Mouse (Mus musculus) right cerebral cortex, postnatal 25 days (tissue): ENCODE results near the gene Ncoa1.
"Not testable (repeated sequence)": the region's sequence is repeated elsewhere in the genome, so short reads cannot be mapped to it uniquely, and the experiment has no call there.

Experiments used
- DNase-seq: peaks from one replicate; pipeline ENCODE4 v3.0.0; 2022

Gene Ncoa1

GRCm38 (mm10) chr12:4299300-4299699, 177.7 kb downstream of the Ncoa1 start:
- DNase-seq: no peak

- DNase-seq: no peak
Observed at GRCm38 (mm10) chr12:4298626-4299025, 178.4 kb downstream of the Ncoa1 start.

- no peak for DNase-seq
Observed at GRCm38 (mm10) chr12:4295881-4296280, 181.1 kb downstream of the Ncoa1 start.

- no peak for DNase-seq
Observed at GRCm38 (mm10) chr12:4295281-4295680, 181.7 kb downstream of the Ncoa1 start.

- DNase-seq: no peak
Observed at GRCm38 (mm10) chr12:4293813-4294212, 183.2 kb downstream of the Ncoa1 start.

- no peak for DNase-seq
Observed at GRCm38 (mm10) chr12:4285186-4285585, 191.8 kb downstream of the Ncoa1 start.

GRCm38 (mm10) chr12:4279878-4280277, 197.1 kb downstream of the Ncoa1 start:
- no peak for DNase-seq

GRCm38 (mm10) chr12:4278978-4279755, 197.8 kb downstream of the Ncoa1 start:
- no peak for DNase-seq

- no peak for DNase-seq
Observed at GRCm38 (mm10) chr12:4271078-4271477, 205.9 kb downstream of the Ncoa1 start.

GRCm38 (mm10) chr12:4267765-4268164, 209.2 kb downstream of the Ncoa1 start:
- no peak for DNase-seq

GRCm38 (mm10) chr12:4252742-4253655, 224.0 kb downstream of the Ncoa1 start:
- DNase-seq: no peak

GRCm38 (mm10) chr12:4249786-4250185, 227.2 kb downstream of the Ncoa1 start:
- no peak for DNase-seq

- DNase-seq: no peak
Observed at GRCm38 (mm10) chr12:4245742-4246141, 231.2 kb downstream of the Ncoa1 start.

- no peak for DNase-seq
Observed at GRCm38 (mm10) chr12:4243805-4244204, 233.2 kb downstream of the Ncoa1 start.

GRCm38 (mm10) chr12:4240281-4240680, 236.7 kb downstream of the Ncoa1 start:
- not testable (repeated sequence) for DNase-seq

- no peak for DNase-seq
Observed at GRCm38 (mm10) chr12:4237481-4237880, 239.5 kb downstream of the Ncoa1 start.

- DNase-seq: peak; percentile 96
Observed at GRCm38 (mm10) chr12:4233572-4234508, 243.1 kb downstream of the Ncoa1 start, which contains the start of the genes Ptrhd1 and Cenpo. Gene Ptrhd1 (plus strand): TSS chr12:4234027. Gene Cenpo (minus strand): TSS chr12:4234294.

GRCm38 (mm10) chr12:4232777-4233176, 244.2 kb downstream of the Ncoa1 start:
- DNase-seq: no peak

GRCm38 (mm10) chr12:4230156-4230555, 246.8 kb downstream of the Ncoa1 start:
- DNase-seq: no peak

- DNase-seq: no peak
Observed at GRCm38 (mm10) chr12:4212908-4213307, 264.1 kb downstream of the Ncoa1 start.

GRCm38 (mm10) chr12:4211174-4211573, 265.8 kb downstream of the Ncoa1 start:
- no peak for DNase-seq

- DNase-seq: no peak
Observed at GRCm38 (mm10) chr12:4209196-4209595, 267.8 kb downstream of the Ncoa1 start.
